Mouse (Mus musculus): ENCODE measurements around the gene Tlr9. TPM values are rescaled to one million over a fixed set of nuclear protein-coding genes. Genes with fewer than 3 reads are reported as not detected.
A peak's percentile ranks its signal among the peaks of the same experiment; 100 is the strongest.

Gene Tlr9
- polyA plus RNA-seq, 1 experiment from 2014 or later, result 0.07 TPM

DNA sequence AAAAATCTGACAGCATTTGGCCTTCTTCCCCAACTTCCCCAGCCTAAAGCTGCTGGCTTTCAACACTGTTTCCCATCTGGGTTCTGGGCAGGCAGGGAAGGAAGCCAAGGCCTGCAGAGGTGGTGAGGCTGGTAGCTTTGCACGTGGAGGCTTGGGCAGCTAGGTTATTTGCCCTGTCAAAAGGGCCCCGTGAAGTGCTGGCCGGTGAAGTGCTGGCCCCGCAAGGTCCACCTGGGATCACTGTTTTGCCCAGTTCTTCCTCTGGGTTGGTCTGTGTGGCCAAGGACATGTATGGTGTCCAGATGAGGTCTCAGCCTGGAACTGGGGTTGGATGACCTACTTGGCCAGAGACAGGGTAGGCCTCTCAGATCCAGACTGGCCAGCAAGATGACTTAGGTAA is 12.4 kb upstream of the Tlr9 start:
- DNase-seq (ENCODE audit: low spot score), result no peak
- Histone ChIP-seq H3K4me3 (replicated peaks; ENCODE audit: low read depth, low read length) (no peak overlapping the region), H3K9me3 (replicated peaks; ENCODE audit: low read length) (no peaks in the 10 kb centered on the region), H3K27ac (no peak overlapping the region), H3K4me1 (replicated peaks; ENCODE audit: insufficient read depth, low read length) (peaks cover 8% of the 10 kb centered on the region; the same call in 1 of the 2 replicates), H3K36me3 (ENCODE audit: insufficient read depth, low read length) (peaks cover 19% of the 10 kb centered on the region), H3K27me3 (ENCODE audit: insufficient read depth, low read length) (no peaks in the 10 kb centered on the region), H3K9ac (ENCODE audit: low read depth, low read length) (no peak overlapping the region), H3K4me2 (ENCODE audit: low read length) (no peak overlapping the region)
- 90% methylated on average over 4 of the region's 4 CpGs for WGBS
- TF ChIP-seq CTCF (IDR thresholded peaks at IDR 0.05; ENCODE audit: low read depth), result no peak
- no peak for ATAC-seq (replicated peaks; ENCODE audit: low FRiP score, low read depth)

DNA sequence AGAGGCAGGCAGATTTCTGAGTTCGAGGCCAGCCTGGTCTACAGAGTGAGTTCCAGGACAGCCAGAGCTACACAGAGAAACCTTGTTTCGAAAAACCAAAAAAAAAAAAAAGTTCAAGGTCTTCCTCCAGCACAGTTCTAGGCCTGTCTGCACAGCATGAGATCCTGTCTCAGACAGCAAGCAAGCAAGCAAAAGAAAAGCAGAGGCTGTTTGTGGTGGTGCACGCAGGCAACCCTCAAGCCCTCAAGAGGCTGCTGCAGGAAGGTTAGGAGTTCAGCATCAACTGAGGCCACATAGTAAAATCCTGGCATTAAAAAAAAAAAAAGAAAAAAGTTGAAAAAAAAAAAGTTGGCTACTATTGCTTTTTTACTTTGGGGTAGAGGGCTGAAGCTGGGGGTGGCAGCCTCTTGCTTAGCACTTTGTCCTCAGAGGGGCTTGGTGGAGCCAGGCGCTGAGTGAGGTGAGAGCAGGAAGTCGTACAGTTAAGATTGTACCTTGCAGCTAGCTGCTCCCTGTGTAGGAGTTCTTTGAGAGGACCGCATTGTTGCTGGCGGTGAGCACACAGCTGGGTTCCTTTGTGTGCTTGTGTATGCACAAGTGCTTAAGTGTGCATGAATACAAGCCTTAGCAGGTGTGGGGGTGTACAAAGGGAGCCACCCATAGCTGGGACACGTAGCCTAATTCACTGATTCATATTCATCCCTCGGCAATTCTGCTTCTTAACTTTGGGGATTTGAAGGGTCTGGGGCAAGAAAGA is 11.4 kb upstream of the Tlr9 start:
- Histone ChIP-seq H3K27ac (peak overlapping the region; percentile 62; the same call in 1 of the 2 replicates), H3K4me1 (replicated peaks; ENCODE audit: insufficient read depth, low read length) (peaks cover 5% of the 10 kb centered on the region; the same call in 1 of the 2 replicates), H3K36me3 (ENCODE audit: insufficient read depth, low read length) (peaks cover 23% of the 10 kb centered on the region), H3K9me3 (replicated peaks; ENCODE audit: low read length) (no peaks in the 10 kb centered on the region), H3K9ac (ENCODE audit: low read depth, low read length) (peak overlapping the region; percentile 46), H3K4me3 (replicated peaks; ENCODE audit: low read depth, low read length) (no peak overlapping the region), H3K27me3 (ENCODE audit: insufficient read depth, low read length) (no peaks in the 10 kb centered on the region), H3K4me2 (ENCODE audit: low read length) (peak overlapping the region; percentile 56)
- TF ChIP-seq CTCF (IDR thresholded peaks at IDR 0.05; ENCODE audit: low read depth), result no peak
- 64% methylated on average over 9 of the region's 9 CpGs for WGBS
- DNase-seq (ENCODE audit: low spot score) (no peak), ATAC-seq (replicated peaks; ENCODE audit: low FRiP score, low read depth) (no peak)

DNA sequence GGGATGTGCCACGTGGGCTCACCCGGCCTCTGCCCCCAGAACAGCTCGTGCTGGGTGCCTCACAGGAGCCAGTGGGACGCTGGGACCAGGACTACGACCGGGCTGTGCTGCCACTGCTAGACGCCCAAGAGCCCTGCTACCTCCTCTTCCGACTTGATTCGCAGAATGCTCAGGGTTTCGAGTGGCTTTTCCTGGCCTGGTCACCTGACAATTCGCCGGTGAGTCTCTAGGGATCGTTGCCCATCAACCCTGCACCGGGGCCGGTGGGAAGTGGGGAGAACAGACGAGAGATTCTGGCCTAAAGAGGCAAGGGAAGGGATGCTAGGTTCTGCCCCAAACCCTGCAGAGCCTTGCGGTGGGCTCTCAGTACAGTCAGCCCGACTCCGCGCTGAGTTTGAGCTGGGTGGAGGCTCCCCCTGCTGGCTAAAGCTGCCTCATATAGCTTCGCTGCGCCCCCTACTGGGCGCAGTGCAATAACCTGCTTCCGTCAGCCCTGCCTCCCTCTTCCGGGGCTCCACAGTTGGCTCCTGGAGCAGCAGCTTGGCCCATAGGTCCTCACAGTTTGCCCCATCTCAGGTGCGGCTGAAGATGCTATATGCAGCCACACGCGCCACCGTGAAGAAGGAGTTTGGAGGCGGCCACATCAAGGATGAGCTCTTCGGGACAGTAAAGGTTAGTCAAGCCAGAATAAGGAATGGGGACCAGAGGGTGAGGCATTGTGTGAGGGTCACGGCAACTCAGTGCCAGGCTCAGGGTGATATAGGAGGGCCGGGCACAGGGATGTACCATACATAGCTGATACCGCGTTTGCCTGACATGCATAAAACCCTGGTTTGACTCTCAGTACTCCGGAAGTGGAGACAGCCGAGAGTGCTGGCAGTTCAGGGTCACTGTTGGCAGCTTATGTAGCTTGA is 10.5 kb upstream of the Tlr9 start:
- Histone ChIP-seq H3K36me3 (ENCODE audit: insufficient read depth, low read length) (peaks cover 23% of the 10 kb centered on the region), H3K4me3 (replicated peaks; ENCODE audit: low read depth, low read length) (peak overlapping the region; percentile 24), H3K27ac (peak overlapping the region; percentile 62), H3K4me2 (ENCODE audit: low read length) (peak overlapping the region; percentile 56), H3K9me3 (replicated peaks; ENCODE audit: low read length) (no peaks in the 10 kb centered on the region), H3K4me1 (replicated peaks; ENCODE audit: insufficient read depth, low read length) (peaks cover 5% of the 10 kb centered on the region; the same call in 1 of the 2 replicates), H3K27me3 (ENCODE audit: insufficient read depth, low read length) (no peaks in the 10 kb centered on the region), H3K9ac (ENCODE audit: low read depth, low read length) (peak overlapping the region; percentile 46)
- DNase-seq (ENCODE audit: low spot score) (peak; percentile 95), ATAC-seq (replicated peaks; ENCODE audit: low FRiP score, low read depth) (peak; percentile 83)
- peak; percentile 100 for TF ChIP-seq CTCF (IDR thresholded peaks at IDR 0.05; ENCODE audit: low read depth)
- 20% methylated on average over 37 of the region's 37 CpGs for WGBS

DNA sequence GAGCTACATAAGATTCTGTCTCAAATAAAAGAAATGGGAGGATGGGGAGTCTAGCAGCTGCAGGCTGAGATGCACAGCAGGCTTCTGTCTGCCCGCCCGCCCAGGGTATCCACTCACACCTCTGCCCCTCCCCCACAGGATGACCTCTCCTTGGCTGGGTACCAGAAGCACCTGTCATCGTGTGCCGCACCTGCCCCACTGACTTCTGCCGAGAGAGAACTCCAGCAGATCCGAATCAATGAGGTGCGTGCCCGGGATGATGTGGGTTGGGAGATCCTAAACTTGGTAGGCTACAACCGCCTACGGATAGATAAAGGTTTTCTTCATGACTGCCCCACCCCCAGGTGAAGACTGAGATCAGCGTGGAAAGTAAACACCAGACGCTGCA is 9.8 kb upstream of the Tlr9 start:
- DNase-seq (ENCODE audit: low spot score) (no peak), ATAC-seq (replicated peaks; ENCODE audit: low FRiP score, low read depth) (peak; percentile 5; the same call in 1 of the 2 replicates)
- Histone ChIP-seq H3K4me1 (replicated peaks; ENCODE audit: insufficient read depth, low read length) (peaks cover 5% of the 10 kb centered on the region; the same call in 1 of the 2 replicates), H3K9ac (ENCODE audit: low read depth, low read length) (no peak overlapping the region), H3K4me3 (replicated peaks; ENCODE audit: low read depth, low read length) (no peak overlapping the region), H3K4me2 (ENCODE audit: low read length) (no peak overlapping the region), H3K27ac (no peak overlapping the region), H3K9me3 (replicated peaks; ENCODE audit: low read length) (no peaks in the 10 kb centered on the region), H3K36me3 (ENCODE audit: insufficient read depth, low read length) (peaks cover 23% of the 10 kb centered on the region), H3K27me3 (ENCODE audit: insufficient read depth, low read length) (no peaks in the 10 kb centered on the region)
- TF ChIP-seq CTCF (IDR thresholded peaks at IDR 0.05; ENCODE audit: low read depth), result no peak
- 84% methylated on average over 12 of the region's 12 CpGs for WGBS

DNA sequence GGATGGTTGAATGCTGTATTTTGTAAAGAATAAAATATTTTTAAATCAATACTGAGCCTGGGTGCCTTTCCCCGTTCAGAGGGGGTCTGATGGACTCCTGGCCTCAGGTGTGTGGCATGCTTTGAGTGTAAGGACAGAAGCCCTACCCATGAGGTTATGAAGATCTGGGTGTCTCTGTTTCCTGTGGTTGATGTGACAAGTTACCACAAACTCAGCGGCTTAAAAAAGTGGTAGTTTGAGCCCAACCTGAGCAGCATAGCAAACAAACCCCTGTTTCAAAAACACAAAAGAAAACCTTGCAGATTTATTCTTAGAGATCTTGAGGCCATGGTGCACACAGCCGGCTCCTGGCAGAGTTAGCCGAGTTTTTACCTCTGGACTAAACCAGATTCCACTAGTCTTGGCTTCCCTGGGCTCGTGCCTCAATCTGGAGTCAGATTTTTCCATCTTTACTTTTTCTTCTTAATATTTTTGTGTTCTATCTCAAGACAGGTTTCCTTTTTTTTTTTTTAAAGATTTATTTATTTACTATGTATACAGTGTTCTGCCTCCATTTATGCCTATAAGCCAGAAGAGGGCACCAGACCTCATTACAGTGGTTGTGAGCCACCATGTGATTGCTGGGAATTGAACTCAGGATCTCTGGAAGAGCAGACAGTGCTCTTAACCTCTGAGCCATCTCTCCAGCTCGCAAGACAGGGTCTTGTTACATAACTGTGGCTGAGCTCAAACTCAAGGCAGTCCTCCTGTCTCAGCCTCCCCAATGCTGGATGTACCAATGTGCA is 6.9 kb upstream of the Tlr9 start:
- peaks cover 5% of the 10 kb centered on the region; the same call in 1 of the 2 replicates for H3K4me1 ChIP-seq (replicated peaks; ENCODE audit: insufficient read depth, low read length)
- no peak overlapping the region for H3K27ac ChIP-seq
- no peak overlapping the region for H3K4me2 ChIP-seq (ENCODE audit: low read length)
- no peaks in the 10 kb centered on the region for H3K9me3 ChIP-seq (replicated peaks; ENCODE audit: low read length)
- no peak overlapping the region for H3K9ac ChIP-seq (ENCODE audit: low read depth, low read length)
- H3K4me3 ChIP-seq (replicated peaks; ENCODE audit: low read depth, low read length), result no peak overlapping the region
- peaks cover 19% of the 10 kb centered on the region for H3K36me3 ChIP-seq (ENCODE audit: insufficient read depth, low read length)
- TF ChIP-seq CTCF (IDR thresholded peaks at IDR 0.05; ENCODE audit: low read depth), result peak; percentile 58
- no peak for ATAC-seq (replicated peaks; ENCODE audit: low FRiP score, low read depth)
- H3K27me3 ChIP-seq (ENCODE audit: insufficient read depth, low read length), result no peaks in the 10 kb centered on the region
- DNase-seq (ENCODE audit: low spot score), result no peak
- 82% methylated on average over 6 of the region's 6 CpGs for WGBS

DNA sequence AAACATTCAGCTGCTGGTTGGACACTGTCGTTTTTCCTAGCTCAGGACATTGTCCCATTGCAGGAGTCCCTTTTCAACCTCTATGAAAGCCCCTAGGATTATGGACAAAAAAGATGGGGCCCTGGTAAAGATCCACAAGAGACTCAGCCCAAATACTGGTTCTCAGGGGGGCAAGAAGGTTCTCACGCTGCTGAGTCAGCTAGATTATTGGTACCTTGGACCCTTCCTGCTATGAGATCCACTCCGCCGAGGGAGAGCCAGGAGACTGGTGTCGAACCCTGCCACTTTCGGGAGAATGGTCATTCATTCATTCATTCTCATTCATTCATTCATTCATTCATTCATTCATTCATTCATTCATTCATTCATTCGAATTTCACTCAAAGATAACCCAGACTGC is 5.4 kb upstream of the Tlr9 start:
- Histone ChIP-seq H3K4me2 (ENCODE audit: low read length) (no peak overlapping the region), H3K9me3 (replicated peaks; ENCODE audit: low read length) (no peaks in the 10 kb centered on the region), H3K36me3 (ENCODE audit: insufficient read depth, low read length) (peaks cover 19% of the 10 kb centered on the region), H3K27me3 (ENCODE audit: insufficient read depth, low read length) (no peaks in the 10 kb centered on the region), H3K4me1 (replicated peaks; ENCODE audit: insufficient read depth, low read length) (no peaks in the 10 kb centered on the region), H3K9ac (ENCODE audit: low read depth, low read length) (no peak overlapping the region), H3K27ac (no peak overlapping the region), H3K4me3 (replicated peaks; ENCODE audit: low read depth, low read length) (no peak overlapping the region)
- ATAC-seq (replicated peaks; ENCODE audit: low FRiP score, low read depth), result no peak
- 91% methylated on average over 7 of the region's 7 CpGs for WGBS
- no peak for TF ChIP-seq CTCF (IDR thresholded peaks at IDR 0.05; ENCODE audit: low read depth)
- DNase-seq (ENCODE audit: low spot score), result no peak

Data from kidney, postnatal 0 days (tissue).